Mouse (Mus musculus) ovary, postnatal 10 days (tissue): ENCODE results near the gene Vmn2r107.

ENCODE experiments used
- DNase-seq: peaks from one replicate; pipeline ENCODE4 v3.0.0; 2022; ENCODE audit warnings: low spot score

The Vmn2r107 gene

DNA sequence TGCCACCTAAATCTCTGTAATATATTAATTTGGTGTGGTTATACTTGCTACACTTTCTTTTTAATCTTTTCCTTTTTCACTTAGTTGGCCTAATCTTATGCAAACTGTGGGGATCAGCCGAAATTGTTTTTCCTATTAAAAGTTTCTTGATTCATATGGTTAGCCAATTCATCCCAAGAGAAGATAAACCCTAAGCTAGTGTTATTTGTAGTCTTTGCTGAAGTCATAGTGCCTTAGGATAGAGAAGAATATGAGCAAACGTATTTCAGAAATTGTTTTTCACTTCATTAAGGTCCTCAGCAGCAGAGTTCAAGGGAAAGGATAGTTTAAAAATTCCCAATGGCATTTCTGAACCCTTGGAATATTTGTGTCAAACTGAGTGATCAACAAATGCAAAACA lies at the start of gene Vmn2r107:
Gene Vmn2r107 (plus strand): TSS at position 301 of the 400 bp plus-strand sequence.
- DNase-seq, result no peak

DNA sequence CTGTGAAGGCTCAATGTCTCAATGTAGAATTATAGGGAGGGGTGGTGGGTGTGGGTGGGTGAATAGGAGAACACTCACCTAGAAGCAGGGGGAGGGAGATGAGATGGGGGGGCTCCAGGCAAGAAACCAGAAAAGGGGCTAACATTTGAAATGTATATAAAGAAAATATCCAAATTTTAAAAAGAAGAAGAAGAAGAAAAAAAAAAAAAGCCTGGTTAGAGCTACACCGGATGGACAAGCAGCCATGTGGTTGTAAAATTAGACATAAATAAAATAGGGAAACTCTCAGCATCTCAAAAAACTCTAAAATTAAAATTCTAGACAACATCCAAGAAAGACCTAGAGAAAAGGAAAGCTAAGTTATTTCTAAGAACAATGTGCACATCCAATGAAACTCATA lies 39.3 kb upstream of the Vmn2r107 start:
- no peak for DNase-seq

GRCm38 (mm10) chr17:20399105-20399504 lies 54.1 kb downstream of the Vmn2r107 start:
- DNase-seq, result no peak

DNA sequence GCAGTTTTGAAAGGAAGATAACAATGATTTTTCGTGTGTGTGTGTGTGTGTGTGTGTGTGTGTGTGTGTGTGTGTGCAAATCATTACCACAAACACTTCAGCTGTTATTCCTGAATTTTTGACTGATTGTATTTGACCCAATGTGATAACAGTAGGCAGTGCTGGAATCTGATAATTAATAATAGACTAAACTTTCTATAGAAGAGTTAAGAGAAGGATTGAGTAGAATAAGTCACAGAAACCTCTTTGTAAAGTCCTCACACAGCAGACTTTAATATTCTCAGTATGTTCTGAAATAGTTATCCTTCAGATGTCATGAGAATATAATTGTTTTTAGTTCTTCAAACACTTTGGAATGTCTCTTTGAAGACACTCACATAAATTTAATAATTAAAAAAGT lies 68.8 kb downstream of the Vmn2r107 start, which contains the start of gene Vmn1r224:
Gene Vmn1r224 (plus strand): TSS at position 301 of the 400 bp plus-strand sequence.
- DNase-seq, result no peak
